Mouse (Mus musculus) spleen, adult 18-20 months (tissue): Measurements from ENCODE around the gene Gpr89.

ENCODE experiments used
- DNase-seq, 2 experiments: peaks; one replicate each; pipeline ENCODE4 v3.0.0; 2022; ENCODE audit warnings: mixed read lengths in 2 of 2

Gene Gpr89

DNA sequence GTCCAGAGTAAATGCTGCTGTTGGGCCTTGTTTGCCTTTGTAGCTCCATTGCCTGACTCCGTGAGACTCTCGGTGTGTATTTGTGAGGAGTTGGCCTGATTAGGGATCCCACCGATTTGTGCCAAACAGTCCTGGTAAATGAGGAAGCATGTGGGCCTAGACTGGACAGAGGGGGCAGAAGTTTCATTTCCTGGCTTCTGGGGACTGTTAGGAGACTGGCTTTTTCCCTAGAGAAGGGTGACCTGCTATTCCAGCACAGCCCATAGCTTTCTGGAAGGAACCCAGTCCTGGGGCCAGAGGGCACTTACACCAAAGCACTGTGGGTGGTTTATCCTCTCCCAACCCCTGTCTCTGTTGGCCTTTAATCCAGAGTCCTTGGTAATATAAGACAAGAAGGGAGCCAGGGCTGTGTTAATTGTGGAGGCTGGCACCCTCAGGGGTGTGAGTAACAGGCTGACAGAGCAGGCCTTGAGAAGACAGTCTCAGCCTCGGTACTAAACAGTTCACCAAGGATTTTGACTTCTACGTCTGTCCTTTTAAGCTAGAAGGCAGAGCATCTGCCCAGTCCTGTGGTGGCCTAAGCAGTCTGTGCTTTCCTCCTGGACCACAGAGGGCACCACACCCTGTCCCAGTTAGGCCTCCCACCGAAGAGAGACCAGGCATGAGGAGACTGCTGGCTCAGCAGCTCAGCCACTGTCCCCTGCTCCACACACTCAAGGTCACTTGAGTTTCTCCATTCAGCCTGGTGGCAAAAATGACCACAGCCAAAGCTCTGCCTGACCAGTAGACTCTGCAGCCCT, 84.8 kb downstream of the Gpr89 start:
- DNase-seq, result no peak
